Mouse (Mus musculus): ENCODE measurements around the gene Chdh. TPM values are rescaled to one million over a fixed set of nuclear protein-coding genes. Genes with fewer than 3 reads are reported as not detected.

Gene Chdh
- polyA plus RNA-seq, 1 experiment from 2014 or later, result 6.9 TPM

Small RNA genes within 50 kb of the gene (microRNA-seq; reads per million reads assigned to microRNA genes)
- gene Mir6947, result not detected

Other genes with a start within 250 kb of the Chdh start
- 154 and 164 TPM in 2 replicates for gene Selenok, start 40.7 kb upstream of the Chdh start, polyA plus RNA-seq (2015; fragmentation: Nextera tagmentation; extraction: Ambion mirVana)
- gene Actr8, start 30.7 kb upstream of the Chdh start, polyA plus RNA-seq (2015; fragmentation: Nextera tagmentation; extraction: Ambion mirVana), result 22.4 and 23.5 TPM in 2 replicates
- 4.8 and 6.6 TPM in 2 replicates for gene Il17rb, start 127 bp upstream of the Chdh start, polyA plus RNA-seq (2015; fragmentation: Nextera tagmentation; extraction: Ambion mirVana)